ENCODE assay signal across 9 mouse cellular contexts in the genomic region with DNA sequence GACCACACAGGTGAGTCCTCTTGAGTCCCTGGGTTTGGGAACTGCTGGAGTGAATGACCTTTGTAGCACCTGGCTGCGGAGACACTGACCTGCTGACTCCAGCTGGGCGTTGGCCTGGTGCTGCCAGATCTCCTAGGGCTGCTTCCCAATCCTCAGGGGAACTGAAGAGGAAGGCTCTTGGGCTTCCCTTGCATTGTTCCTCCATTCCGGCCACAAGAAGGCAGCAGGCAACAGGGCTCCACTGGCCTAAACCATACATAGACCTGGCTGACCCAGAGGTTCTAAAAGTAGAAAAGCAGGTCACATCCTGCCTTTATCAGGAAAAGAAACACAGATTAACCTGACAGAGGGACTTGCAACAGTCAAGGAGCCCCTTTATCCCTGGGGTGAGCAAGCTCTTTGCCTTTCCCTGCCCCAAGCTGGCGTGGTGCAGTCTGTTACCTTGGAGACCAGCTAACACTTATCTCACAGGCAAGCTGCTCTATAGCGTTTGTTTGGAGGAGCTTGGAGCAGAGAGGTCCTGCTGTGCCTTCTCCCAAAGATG. TPM values are rescaled to one million over a fixed set of nuclear protein-coding genes. Genes with fewer than 3 reads are reported as not detected.
DNase-seq lines count a peak whose midpoint lies in the region; ATAC-seq and TF ChIP-seq lines count a peak whose summit lies in the region.
"Had no signal": no experiment of that assay in that cellular context is flagged by ENCODE, and none has a peak within 500 bp of the region (broad histone marks: within the 10 kb centered on the region; RNA-seq: fewer than 3 reads in every experiment).

No protein-coding gene starts in this region.

- no peak overlapping the region for H3K4me3 ChIP-seq in liver, adult 2 months (ENCODE audit: insufficient read depth, low read depth, low read length)
- H3K4me3 ChIP-seq in liver, embryonic 12.5 days = no peak overlapping the region
- H3K4me3 ChIP-seq in forebrain, embryonic 15.5 days = no peak overlapping the region
- no peak overlapping the region for H3K4me3 ChIP-seq in hindbrain, embryonic 16.5 days (ENCODE audit: low read length)
- H3K4me3 ChIP-seq: neural tube, embryonic 13.5 days had no signal

- no peak overlapping the region for H3K4me2 ChIP-seq in liver, embryonic 12.5 days
- no peak overlapping the region for H3K4me2 ChIP-seq in forebrain, embryonic 15.5 days (replicated peaks)
- H3K4me2 ChIP-seq in hindbrain, embryonic 16.5 days (ENCODE audit: low read length) = no peak overlapping the region
- H3K4me2 ChIP-seq: neural tube, embryonic 13.5 days had no signal

- no peaks in the 10 kb centered on the region for H3K27me3 ChIP-seq in liver, adult 2 months (ENCODE audit: control insufficient read depth, insufficient read depth, low read length)
- H3K27me3 ChIP-seq in liver, embryonic 12.5 days (replicated peaks) = peaks cover 20% of the 10 kb centered on the region
- H3K27me3 ChIP-seq in forebrain, embryonic 15.5 days = no peaks in the 10 kb centered on the region
- no peaks in the 10 kb centered on the region for H3K27me3 ChIP-seq in hindbrain, embryonic 16.5 days (replicated peaks; ENCODE audit: control insufficient read depth, insufficient read depth, low read length)
- H3K27me3 ChIP-seq: neural tube, embryonic 13.5 days had no signal

- H3K79me2 ChIP-seq in liver, adult 2 months (ENCODE audit: control insufficient read depth, insufficient read depth, low read length) = no peaks in the 10 kb centered on the region

- no peak for DNase-seq in liver, adult 2 months (ENCODE audit: extremely low read depth, low read depth, low spot score)
- DNase-seq in lung, postnatal 4 days = peak; percentile 14 to 27
- DNase-seq in spleen, postnatal 10 days (ENCODE audit: low spot score in 2 of 2) = no peak
- DNase-seq in spleen, adult 12 weeks (ENCODE audit: low spot score) = no peak
- no peak for DNase-seq in cerebellum, postnatal 25 days

- H3K27ac ChIP-seq in liver, adult 2 months (replicated peaks; ENCODE audit: insufficient read depth, low read depth, low read length) = no peak overlapping the region
- H3K27ac ChIP-seq in liver, embryonic 12.5 days = no peak overlapping the region
- H3K27ac ChIP-seq in forebrain, embryonic 15.5 days (replicated peaks) = peak overlapping the region; percentile 38
- H3K27ac ChIP-seq in hindbrain, embryonic 16.5 days (ENCODE audit: low read depth, low read length) = no peak overlapping the region
- H3K27ac ChIP-seq: neural tube, embryonic 13.5 days had no signal

- no peaks in the 10 kb centered on the region for H3K36me3 ChIP-seq in liver, adult 2 months (ENCODE audit: control insufficient read depth, insufficient read depth, low read length)
- peaks cover 2% of the 10 kb centered on the region; the same call in 1 of the 2 replicates for H3K36me3 ChIP-seq in liver, embryonic 12.5 days
- peaks cover 3% of the 10 kb centered on the region; the same call in 1 of the 2 replicates for H3K36me3 ChIP-seq in forebrain, embryonic 15.5 days
- H3K36me3 ChIP-seq in hindbrain, embryonic 16.5 days (ENCODE audit: control insufficient read depth, insufficient read depth, low read length) = no peaks in the 10 kb centered on the region

- no peak for TF ChIP-seq POLR2A in liver, adult 2 months (IDR thresholded peaks at IDR 0.05; ENCODE audit: extremely low read depth, insufficient read depth, low read length)

- H3K9ac ChIP-seq in liver, adult 2 months (ENCODE audit: low read depth, low read length) = no peak overlapping the region
- H3K9ac ChIP-seq in liver, embryonic 12.5 days = no peak overlapping the region
- H3K9ac ChIP-seq in forebrain, embryonic 15.5 days (replicated peaks) = no peak overlapping the region
- H3K9ac ChIP-seq in hindbrain, embryonic 16.5 days (ENCODE audit: low read depth, low read length) = no peak overlapping the region
- H3K9ac ChIP-seq: neural tube, embryonic 13.5 days had no signal

- TF ChIP-seq CTCF in liver, adult 2 months (IDR thresholded peaks at IDR 0.05; ENCODE audit: low read depth, low read length) = peak; percentile 26

- WGBS in liver, adult 2 months = 37% methylated on average over 5 of the region's 5 CpGs
- 19% methylated on average over 5 of the region's 5 CpGs for WGBS in liver, embryonic 12.5 days (ENCODE audit: insufficient replicate concordance)
- WGBS in forebrain, embryonic 15.5 days = 11% methylated on average over 5 of the region's 5 CpGs
- WGBS in hindbrain, embryonic 16.5 days = 8% methylated on average over 5 of the region's 5 CpGs

- ATAC-seq in liver, embryonic 12.5 days = no peak
- ATAC-seq in forebrain, embryonic 15.5 days (replicated peaks) = peak; percentile 78
- ATAC-seq in hindbrain, embryonic 16.5 days = peak; percentile 72; the same call in 1 of the 2 replicates

- no peaks in the 10 kb centered on the region for H3K4me1 ChIP-seq in liver, adult 2 months (ENCODE audit: control insufficient read depth, insufficient read depth, low read length)
- H3K4me1 ChIP-seq in liver, embryonic 12.5 days = no peaks in the 10 kb centered on the region
- H3K4me1 ChIP-seq in forebrain, embryonic 15.5 days = peaks cover 20% of the 10 kb centered on the region
- peaks cover 3% of the 10 kb centered on the region; the same call in 1 of the 2 replicates for H3K4me1 ChIP-seq in hindbrain, embryonic 16.5 days (ENCODE audit: control insufficient read depth, insufficient read depth, low read depth, low read length)

- H3K9me3 ChIP-seq in liver, embryonic 12.5 days (replicated peaks) = no peaks in the 10 kb centered on the region
- no peaks in the 10 kb centered on the region for H3K9me3 ChIP-seq in forebrain, embryonic 15.5 days
- H3K9me3 ChIP-seq in hindbrain, embryonic 16.5 days (ENCODE audit: control insufficient read depth, low read length) = no peaks in the 10 kb centered on the region
- H3K9me3 ChIP-seq: neural tube, embryonic 13.5 days had no signal

RNA-seq across cellular contexts. Expression of gene Vwa3a, which starts 0.5 kb away (rescaled TPM):
- total RNA-seq in liver, adult 2 months (2014; rRNA removed) = under 0.01 TPM in 1 of 2 replicates, not detected in the other
- polyA plus RNA-seq in liver, adult 2 months (2012; rRNA removed) = not detected in 2 replicates
- polyA plus RNA-seq in liver, embryonic 12.5 days (2016; fragmentation: Nextera tagmentation; extraction: Ambion mirVana) = not detected in 2 replicates
- 0.92 and 1.2 TPM in 2 replicates for polyA plus RNA-seq in forebrain, embryonic 15.5 days (2015; fragmentation: Nextera tagmentation; extraction: Ambion mirVana)
- polyA plus RNA-seq in hindbrain, embryonic 16.5 days (2015; fragmentation: Nextera tagmentation; extraction: Ambion mirVana) = 2.0 and 2.8 TPM in 2 replicates

Comparison
In these comparisons a context has a peak if more than half of its experiments do, and no peak if none do; other contexts are left out.
1. DNase-seq: peak in lung, postnatal 4 days (2 of 2); none in liver, adult 2 months (single experiment), spleen, postnatal 10 days (0 of 2), spleen, adult 12 weeks (single experiment) and cerebellum, postnatal 25 days (0 of 2).